Mouse (Mus musculus) splenic B cell, adult 2 months (primary cell): ENCODE measurements at regions not wholly inside any gene's neighbourhood (a gene's known extent, or its start where the extent isn't known, plus 50 kb on each side); places are given as distances from the start of the nearest gene placed in this dataset.

ENCODE experiments used
- DNase-seq: peaks from one replicate; pipeline ENCODE4 v3.0.0-alpha.2; 2011; ENCODE audit warnings: low read depth, low spot score
- H3K27me3 ChIP-seq: 2 replicates; pipeline ENCODE4 v1.6.1; 2012; ENCODE audit warnings: mild to moderate bottlenecking, low read length, moderate library complexity, mixed read lengths; ENCODE audit not compliant: control insufficient read depth, poor library complexity, insufficient read depth, severe bottlenecking
- H3K36me3 ChIP-seq: 2 replicates; pipeline ENCODE4 v1.6.1; 2012; ENCODE audit warnings: mild to moderate bottlenecking, low read length, moderate library complexity, mixed read lengths; ENCODE audit not compliant: control insufficient read depth, poor library complexity, insufficient read depth, severe bottlenecking

GRCm38 (mm10) chr1:136782261-136782660 lies 157.6 kb downstream of the Zfp281 start:
- no peaks in the 10 kb centered on the region for H3K36me3 ChIP-seq
- DNase-seq, result no peak

GRCm38 (mm10) chr1:136784178-136784577 lies 159.5 kb downstream of the Zfp281 start:
- Histone ChIP-seq H3K36me3 (no peaks in the 10 kb centered on the region), H3K27me3 (no peaks in the 10 kb centered on the region)
- no peak for DNase-seq

More at GRCm38 (mm10) chr1:136782261-136782660, 157.6 kb downstream of the Zfp281 start:
- H3K27me3 ChIP-seq, result no peaks in the 10 kb centered on the region

GRCm38 (mm10) chr1:136788979-136789513 lies 164.3 kb downstream of the Zfp281 start:
- H3K36me3 ChIP-seq, result no peaks in the 10 kb centered on the region
- no peaks in the 10 kb centered on the region for H3K27me3 ChIP-seq
- DNase-seq, result no peak

GRCm38 (mm10) chr1:136791641-136792040 lies 166.9 kb downstream of the Zfp281 start:
- Histone ChIP-seq H3K36me3 (no peaks in the 10 kb centered on the region), H3K27me3 (no peaks in the 10 kb centered on the region)
- DNase-seq, result no peak
